Mouse (Mus musculus) 3134 (cell line): ENCODE results near the gene Plekhg1.

Source experiments
- DNase-seq: peaks from one replicate; pipeline ENCODE4 v3.0.0-alpha.2; 2011; ENCODE audit warnings: low spot score; ENCODE audit not compliant: insufficient read length; ENCODE audit errors: extremely low read depth

Gene Plekhg1

GRCm38 (mm10) chr10:3873467-3873866 is 133.3 kb downstream of the Plekhg1 start:
- no peak for DNase-seq

- DNase-seq, result no peak
Measured at GRCm38 (mm10) chr10:3877852-3878535, 137.8 kb downstream of the Plekhg1 start.

GRCm38 (mm10) chr10:3881179-3881578 is 141.0 kb downstream of the Plekhg1 start:
- DNase-seq, result no peak

- no peak for DNase-seq
Measured at GRCm38 (mm10) chr10:3888510-3888909, 148.3 kb downstream of the Plekhg1 start.

- DNase-seq, result no peak
Measured at GRCm38 (mm10) chr10:3891381-3892263, 151.5 kb downstream of the Plekhg1 start.

- DNase-seq, result no peak
Measured at GRCm38 (mm10) chr10:3892368-3892767, 152.2 kb downstream of the Plekhg1 start.

GRCm38 (mm10) chr10:3898068-3898467 is 157.9 kb downstream of the Plekhg1 start:
- no peak for DNase-seq

- DNase-seq, result no peak
Measured at GRCm38 (mm10) chr10:3900416-3900956, 160.3 kb downstream of the Plekhg1 start.

- no peak for DNase-seq
Measured at GRCm38 (mm10) chr10:3905747-3906146, 165.6 kb downstream of the Plekhg1 start.

GRCm38 (mm10) chr10:3914104-3914503 is 173.9 kb downstream of the Plekhg1 start:
- DNase-seq, result no peak

- no peak for DNase-seq
Measured at GRCm38 (mm10) chr10:3920368-3921152, 180.4 kb downstream of the Plekhg1 start.

- DNase-seq, result no peak
Measured at GRCm38 (mm10) chr10:3928008-3928545, 187.9 kb downstream of the Plekhg1 start.

- no peak for DNase-seq
Measured at GRCm38 (mm10) chr10:3931831-3932230, 191.7 kb downstream of the Plekhg1 start.

- DNase-seq, result no peak
Measured at GRCm38 (mm10) chr10:3933311-3933940, 193.3 kb downstream of the Plekhg1 start.

GRCm38 (mm10) chr10:3936864-3937263 is 196.7 kb downstream of the Plekhg1 start:
- no peak for DNase-seq

GRCm38 (mm10) chr10:3939895-3940595 is 199.9 kb downstream of the Plekhg1 start:
- DNase-seq, result no peak

- DNase-seq, result no peak
Measured at GRCm38 (mm10) chr10:3940596-3940975, 200.4 kb downstream of the Plekhg1 start.

- no peak for DNase-seq
Measured at GRCm38 (mm10) chr10:3941054-3941757, 201.0 kb downstream of the Plekhg1 start.

- no peak for DNase-seq
Measured at GRCm38 (mm10) chr10:3942289-3942688, 202.1 kb downstream of the Plekhg1 start.
